Mouse (Mus musculus): ENCODE data around the gene Exoc7.

DNA sequence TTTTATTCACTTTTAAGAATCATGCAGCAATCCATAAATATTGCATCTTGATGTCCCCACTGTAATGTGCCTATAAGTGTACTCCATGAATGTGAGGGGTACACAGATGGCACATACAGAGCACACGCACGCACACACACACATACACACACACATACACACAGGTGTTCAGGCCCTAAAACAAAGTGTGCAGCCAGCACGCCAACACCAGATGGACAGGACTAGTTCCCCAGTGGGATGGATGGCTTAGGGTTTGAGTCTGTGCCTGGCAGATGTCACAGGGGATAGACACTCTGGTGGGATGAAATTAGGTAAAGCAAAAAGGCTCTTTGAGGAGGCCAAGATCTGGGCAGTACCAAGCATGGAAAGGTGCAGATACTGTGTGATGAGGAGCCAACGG, 29.4 kb upstream of the Exoc7 start:
- TF ChIP-seq POLR2A (IDR thresholded peaks at IDR 0.05; ENCODE audit: low read depth, low read length), result no peak
- TF ChIP-seq CTCF (IDR thresholded peaks at IDR 0.05; ENCODE audit: extremely low read depth, insufficient read depth, insufficient read length, insufficient replicate concordance), result no peak
